Mouse (Mus musculus) stomach, embryonic 15.5 days (tissue): ENCODE measurements around the gene Tomm40. TPM values are rescaled to one million over a fixed set of nuclear protein-coding genes. Genes with fewer than 3 reads are reported as not detected.
A peak's percentile ranks its signal among the peaks of the same experiment; 100 is the strongest.

Experiments
- ATAC-seq: fragments of 200-750 bp; cut with Nextera tagmentation; 2 replicates; pipeline ENCODE4 v1.8.0; 2017; ENCODE audit warnings: low read depth, moderate number of reproducible peaks, moderate TSS enrichment; ENCODE audit not compliant: insufficient read depth, low FRiP score
- H3K27ac ChIP-seq: fragments of 300-500 bp; sonication (generic); 2 replicates; pipeline ENCODE4 v1.5.1; 2015; ENCODE audit warnings: mild to moderate bottlenecking, inconsistent platforms
- H3K27me3 ChIP-seq: fragments of 300-500 bp; sonication (generic); replicated peaks from 2 replicates; pipeline ENCODE4 v1.6.1; 2015; ENCODE audit warnings: inconsistent platforms
- H3K36me3 ChIP-seq: fragments of 300-500 bp; sonication (generic); 2 replicates; pipeline ENCODE4 v1.6.1; 2015; ENCODE audit warnings: inconsistent platforms
- H3K4me1 ChIP-seq: fragments of 300-500 bp; sonication (generic); 2 replicates; pipeline ENCODE4 v1.6.1; 2015; ENCODE audit warnings: inconsistent platforms
- H3K4me2 ChIP-seq: fragments of 300-500 bp; sonication (generic); 2 replicates; pipeline ENCODE4 v1.6.1; 2015; ENCODE audit warnings: mild to moderate bottlenecking, inconsistent platforms
- H3K4me3 ChIP-seq: fragments of 300-500 bp; sonication (generic); replicated peaks from 2 replicates; pipeline ENCODE4 v1.5.1; 2015; ENCODE audit warnings: inconsistent platforms
- H3K9ac ChIP-seq: fragments of 300-500 bp; sonication (generic); 2 replicates; pipeline ENCODE4 v1.6.1; 2015; ENCODE audit warnings: inconsistent platforms
- H3K9me3 ChIP-seq: fragments of 300-500 bp; sonication (generic); 2 replicates; pipeline ENCODE4 v1.6.1; 2016; ENCODE audit warnings: inconsistent platforms
- WGBS: fragments of 180-500 bp; shearing (Covaris S2); methylation state at CpG from one replicate; pipeline ENCODE4 v1.1.7; 2015; 5-methylcytosine and 5-hydroxymethylcytosine counted together
- polyA plus RNA-seq: library from polyadenylated mRNA; unstranded; fragments of >200 nt; fragmentation: Nextera tagmentation; extraction: Ambion mirVana; gene quantifications from 2 replicates; pipeline ENCODE4 v1.2.1, GENCODE M21; 2015

The Tomm40 gene
- 161 and 181 TPM in 2 replicates for polyA plus RNA-seq

DNA sequence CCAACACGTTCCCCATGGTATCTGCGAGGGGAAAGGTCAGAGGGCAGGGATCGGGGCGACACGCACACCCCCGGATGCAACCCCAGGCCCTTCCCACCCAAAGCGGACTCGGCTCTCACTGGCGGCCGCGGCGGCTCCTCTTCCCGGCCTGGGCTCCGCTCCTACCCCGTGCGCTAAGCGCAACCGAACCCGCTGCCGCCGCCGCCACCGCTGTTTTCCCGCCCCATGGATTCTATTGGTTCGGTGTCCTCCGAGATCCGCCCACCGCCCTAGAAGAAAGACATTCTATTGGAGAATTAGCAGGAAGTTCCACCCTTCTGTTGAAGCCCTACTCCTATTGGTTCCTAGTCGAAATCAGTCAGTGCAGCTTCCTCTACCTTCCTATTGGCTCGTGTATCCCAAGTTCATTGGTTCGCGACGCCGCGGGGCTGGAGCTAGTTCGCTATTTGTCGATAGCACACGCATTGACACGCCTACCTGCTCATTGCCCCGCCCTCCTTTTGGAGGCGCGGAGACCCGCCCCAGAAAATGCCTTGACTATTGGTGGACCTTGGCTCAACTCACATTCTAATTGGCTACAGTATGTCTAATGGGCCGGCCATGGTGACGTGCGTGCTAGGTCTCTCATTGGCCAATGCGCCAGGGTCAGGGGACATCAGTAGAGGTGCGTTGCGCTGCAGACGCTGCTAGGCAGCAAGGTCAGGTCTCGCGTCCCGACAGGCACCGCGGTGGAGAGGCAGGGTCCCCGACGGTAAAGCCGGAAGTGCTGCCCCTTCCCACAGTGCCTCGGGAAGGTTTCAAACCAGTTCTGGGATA lies at the start of gene Tomm40:
TSS of gene Tomm40 (minus strand) at position 200 of the 816 bp plus-strand sequence.
- WGBS: under 1% methylated on average over 56 of the region's 59 CpGs
- Histone ChIP-seq H3K4me1 (peaks cover 15% of the 10 kb centered on the region), H3K4me3 (peak within 1 kb of the TSS; percentile 100), H3K36me3 (peaks cover 26% of the 10 kb centered on the region), H3K27ac (peak within 1 kb of the TSS; percentile 85), H3K4me2 (peak within 1 kb of the TSS; percentile 85), H3K9me3 (no peaks in the 10 kb centered on the region), H3K9ac (peak within 1 kb of the TSS; percentile 98), H3K27me3 (no peaks in the 10 kb centered on the region)
- ATAC-seq: peak; percentile 99

DNA sequence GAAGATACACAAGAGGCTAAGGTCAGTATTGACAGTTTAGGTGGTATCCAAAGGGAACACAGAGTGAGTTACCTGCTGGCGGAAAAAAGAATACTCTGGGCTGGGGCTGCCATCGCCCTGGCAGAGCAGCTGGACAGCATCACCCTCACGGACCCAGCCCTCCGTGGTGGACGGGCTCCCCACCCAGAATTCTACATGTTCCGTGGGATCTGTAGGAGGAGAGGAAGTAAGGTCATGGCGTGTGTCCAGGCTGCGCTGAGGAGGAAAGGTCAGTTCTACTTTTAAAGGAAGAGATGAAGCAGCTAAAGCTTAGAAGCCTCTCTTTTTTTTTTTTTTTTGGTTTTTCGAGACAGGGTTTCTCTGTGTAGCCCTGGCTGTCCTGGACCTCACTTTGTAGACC lies 49.3 kb upstream of the Tomm40 start:
- Histone ChIP-seq H3K27ac (no peak overlapping the region), H3K4me2 (no peak overlapping the region), H3K9ac (no peak overlapping the region), H3K36me3 (peaks cover 21% of the 10 kb centered on the region; the same call in 1 of the 2 replicates), H3K4me1 (peaks cover 14% of the 10 kb centered on the region), H3K27me3 (no peaks in the 10 kb centered on the region), H3K9me3 (no peaks in the 10 kb centered on the region), H3K4me3 (no peak overlapping the region)
- WGBS: 80% methylated on average over 9 of the region's 9 CpGs
- ATAC-seq: no peak

DNA sequence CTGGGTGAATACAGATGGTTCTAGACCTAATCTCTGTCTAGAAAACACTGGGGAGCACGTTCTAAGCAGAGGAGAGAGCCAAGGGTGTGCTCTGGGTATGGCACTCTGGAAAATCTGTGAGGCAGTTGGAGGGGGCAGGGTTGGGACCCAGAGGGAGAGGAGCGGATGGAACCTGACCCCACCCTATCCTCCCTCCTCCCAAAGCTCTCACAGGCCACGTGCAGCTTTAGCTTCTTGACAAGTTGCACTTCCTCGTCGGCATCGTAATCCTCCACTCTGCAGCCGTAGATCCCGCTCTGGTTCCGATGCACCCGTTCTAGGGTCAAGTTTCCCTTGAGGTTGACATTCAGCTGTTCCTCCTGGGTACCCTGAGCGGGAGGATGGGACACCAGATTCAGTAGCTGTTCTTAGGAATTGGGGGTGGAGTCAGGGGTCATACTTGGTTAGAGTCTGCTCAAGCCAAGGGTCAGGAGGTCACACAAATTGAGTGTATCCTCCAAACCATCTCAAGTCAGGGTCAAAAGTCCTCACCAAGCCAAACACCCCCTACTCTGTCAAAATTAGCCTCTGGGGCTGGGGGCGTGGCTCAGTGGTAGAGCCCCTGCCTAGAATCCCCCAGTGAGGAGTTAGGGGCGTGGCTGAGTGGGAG lies 48.7 kb upstream of the Tomm40 start:
- Histone ChIP-seq H3K4me2 (no peak overlapping the region), H3K9me3 (no peaks in the 10 kb centered on the region), H3K9ac (no peak overlapping the region), H3K27ac (no peak overlapping the region), H3K4me1 (peaks cover 8% of the 10 kb centered on the region; the same call in 1 of the 2 replicates), H3K4me3 (no peak overlapping the region), H3K27me3 (no peaks in the 10 kb centered on the region), H3K36me3 (peaks cover 21% of the 10 kb centered on the region; the same call in 1 of the 2 replicates)
- no peak for ATAC-seq
- 75% methylated on average over 13 of the region's 13 CpGs for WGBS

DNA sequence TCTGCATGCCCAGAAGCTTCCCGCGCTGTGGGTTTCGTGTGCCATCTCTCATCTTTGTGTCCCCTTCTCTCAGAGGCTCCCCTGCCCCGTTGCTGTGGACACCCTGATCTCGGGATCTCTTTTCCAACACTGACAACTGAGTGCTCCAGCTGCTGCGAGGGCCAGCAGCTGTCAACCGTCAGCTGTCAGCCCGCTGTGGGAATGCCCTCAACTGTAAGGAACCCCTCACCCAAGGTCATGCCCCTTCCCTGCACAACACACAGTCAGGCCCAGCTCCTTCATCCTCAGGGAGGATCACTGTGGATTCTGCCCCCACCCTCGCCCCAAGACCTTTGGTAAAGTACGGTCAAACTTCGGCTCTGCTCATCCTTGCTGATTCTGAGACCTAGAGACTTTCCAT lies 47.0 kb upstream of the Tomm40 start:
- Histone ChIP-seq H3K27me3 (no peaks in the 10 kb centered on the region), H3K27ac (no peak overlapping the region), H3K4me1 (no peaks in the 10 kb centered on the region; the same call in 1 of the 2 replicates), H3K4me3 (no peak overlapping the region), H3K36me3 (peaks cover 21% of the 10 kb centered on the region; the same call in 1 of the 2 replicates), H3K9ac (no peak overlapping the region), H3K4me2 (no peak overlapping the region), H3K9me3 (no peaks in the 10 kb centered on the region)
- WGBS: 48% methylated on average over 11 of the region's 11 CpGs
- no peak for ATAC-seq

DNA sequence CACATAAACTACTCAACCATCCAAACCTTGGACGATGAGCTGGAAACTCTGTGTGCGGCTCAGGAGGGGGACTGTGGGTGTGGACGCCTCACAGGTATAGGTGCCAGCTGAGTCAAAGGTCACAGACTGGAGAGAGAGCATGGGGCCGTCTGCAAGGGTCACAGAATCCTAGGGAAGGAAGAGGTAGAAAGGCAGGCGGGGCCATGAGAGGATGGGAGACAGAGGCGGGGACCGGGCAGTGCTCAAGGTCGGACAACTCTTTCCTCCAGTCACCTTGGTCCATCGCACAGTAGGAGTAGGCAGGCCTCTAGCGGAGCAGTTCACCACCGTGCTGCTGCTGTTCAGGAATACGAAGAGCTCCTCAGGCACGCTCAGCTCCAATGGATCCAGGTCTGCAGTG lies 44.8 kb upstream of the Tomm40 start:
- no peak overlapping the region for H3K27ac ChIP-seq
- H3K9me3 ChIP-seq: no peaks in the 10 kb centered on the region
- H3K4me1 ChIP-seq: peaks cover 9% of the 10 kb centered on the region
- peaks cover 18% of the 10 kb centered on the region; the same call in 1 of the 2 replicates for H3K36me3 ChIP-seq
- no peak overlapping the region for H3K9ac ChIP-seq
- H3K4me3 ChIP-seq: no peak overlapping the region
- WGBS: 85% methylated on average over 13 of the region's 13 CpGs
- no peak for ATAC-seq
- H3K4me2 ChIP-seq: no peak overlapping the region
- no peaks in the 10 kb centered on the region for H3K27me3 ChIP-seq

DNA sequence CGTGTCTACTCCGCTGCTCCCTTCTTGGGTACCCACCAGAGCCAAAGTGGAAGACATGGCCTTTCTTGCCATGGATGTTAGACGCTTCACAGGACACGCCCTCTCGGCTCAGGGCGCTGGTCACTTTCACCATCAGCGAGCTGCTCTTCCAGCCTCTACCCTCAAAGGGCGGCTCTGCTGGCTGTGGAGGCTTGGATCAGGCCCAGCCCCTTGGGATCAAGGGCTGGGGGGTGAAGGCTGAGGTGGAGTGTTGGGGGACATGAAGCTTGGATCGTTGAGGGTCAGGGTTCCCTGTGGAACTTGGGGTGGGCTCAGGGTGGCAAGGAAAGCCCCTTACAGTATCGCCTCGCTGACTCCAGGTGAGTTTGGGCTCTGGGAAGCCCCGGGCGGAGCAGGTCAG lies 43.4 kb upstream of the Tomm40 start:
- H3K9ac ChIP-seq: no peak overlapping the region
- H3K27ac ChIP-seq: no peak overlapping the region
- WGBS: 90% methylated on average over 13 of the region's 13 CpGs
- H3K27me3 ChIP-seq: no peaks in the 10 kb centered on the region
- peaks cover 7% of the 10 kb centered on the region; the same call in 1 of the 2 replicates for H3K36me3 ChIP-seq
- no peak for ATAC-seq
- no peak overlapping the region for H3K4me2 ChIP-seq
- peaks cover 18% of the 10 kb centered on the region for H3K4me1 ChIP-seq
- no peak overlapping the region for H3K4me3 ChIP-seq
- H3K9me3 ChIP-seq: no peaks in the 10 kb centered on the region

DNA sequence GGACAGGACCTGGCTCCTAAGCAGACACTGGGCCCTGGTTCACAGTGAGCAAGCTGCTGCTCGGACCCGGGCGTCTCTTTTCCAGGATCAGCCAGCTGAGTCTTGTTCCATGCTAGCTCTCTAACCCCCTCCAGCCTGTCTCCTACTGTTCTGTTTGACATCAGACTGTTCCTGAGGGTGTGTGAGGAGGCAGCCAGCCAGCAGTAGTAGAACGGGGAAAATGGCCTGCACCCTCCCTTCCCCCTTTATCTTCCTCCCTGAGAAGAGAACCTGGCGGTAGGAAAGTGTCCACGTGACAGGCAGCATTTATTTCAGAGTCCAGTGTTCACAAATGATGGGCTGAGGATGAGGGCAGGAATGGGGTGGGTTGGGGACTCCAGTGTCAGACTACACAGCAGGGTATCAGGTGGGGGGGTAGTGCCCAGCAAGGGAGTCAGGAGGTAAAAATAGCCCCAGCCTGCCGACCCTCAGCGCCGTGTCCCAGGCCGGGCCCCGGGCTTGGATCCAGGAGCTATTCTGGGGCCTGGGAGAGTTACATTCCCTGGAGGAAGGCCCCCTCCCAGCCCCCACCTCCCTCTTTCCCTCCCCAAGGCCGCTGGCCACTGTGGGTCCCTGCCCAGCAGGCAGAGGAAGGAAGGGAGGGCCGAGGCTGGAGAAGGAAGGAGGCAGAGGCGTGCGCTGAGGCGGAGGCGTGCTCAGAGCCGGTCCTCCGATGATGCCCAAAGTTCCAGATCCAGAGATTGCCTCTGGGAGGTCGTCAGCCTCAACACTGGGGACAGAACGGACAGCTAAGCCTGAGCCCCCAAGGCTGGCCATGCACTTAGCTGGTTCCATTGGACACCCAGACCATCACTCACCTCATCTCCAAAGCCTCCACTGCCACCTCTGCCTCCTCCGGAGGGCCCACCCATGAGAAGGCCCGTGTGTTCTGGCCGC lies 40.9 kb upstream of the Tomm40 start:
- Histone ChIP-seq H3K4me3 (no peak overlapping the region), H3K9ac (no peak overlapping the region), H3K4me1 (peaks cover 21% of the 10 kb centered on the region), H3K27me3 (no peaks in the 10 kb centered on the region), H3K27ac (peak overlapping the region; percentile 82), H3K9me3 (no peaks in the 10 kb centered on the region), H3K36me3 (peaks cover 6% of the 10 kb centered on the region; the same call in 1 of the 2 replicates), H3K4me2 (peak overlapping the region; percentile 8; the same call in 1 of the 2 replicates)
- peak; percentile 68 for ATAC-seq
- 54% methylated on average over 22 of the region's 24 CpGs for WGBS

DNA sequence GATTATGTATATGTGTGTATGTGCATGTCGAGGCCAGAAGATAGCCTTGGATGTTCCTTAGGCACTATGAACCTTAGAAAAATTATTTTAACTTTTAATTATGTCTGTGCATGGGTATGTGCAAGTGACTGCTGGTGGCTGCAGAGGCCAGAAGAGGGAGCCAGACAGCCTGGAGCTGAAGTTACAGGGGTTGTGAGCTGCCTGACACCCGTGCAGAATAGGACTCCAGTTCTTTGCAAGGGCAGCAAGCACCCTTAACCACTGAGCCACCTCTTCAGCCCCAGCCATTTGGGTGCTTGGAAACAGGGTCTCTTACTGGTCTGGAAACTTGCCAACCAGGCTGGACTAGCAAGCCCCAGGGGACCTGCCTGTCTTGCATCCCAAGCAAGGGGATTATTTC lies 39.8 kb upstream of the Tomm40 start:
- H3K4me2 ChIP-seq: no peak overlapping the region
- no peaks in the 10 kb centered on the region for H3K9me3 ChIP-seq
- H3K4me1 ChIP-seq: peaks cover 30% of the 10 kb centered on the region
- H3K4me3 ChIP-seq: no peak overlapping the region
- H3K27ac ChIP-seq: peak overlapping the region; percentile 82
- H3K36me3 ChIP-seq: peaks cover 3% of the 10 kb centered on the region; the same call in 1 of the 2 replicates
- H3K9ac ChIP-seq: no peak overlapping the region
- WGBS: 78% methylated on average over 2 of the region's 2 CpGs
- ATAC-seq: no peak
- no peaks in the 10 kb centered on the region for H3K27me3 ChIP-seq

DNA sequence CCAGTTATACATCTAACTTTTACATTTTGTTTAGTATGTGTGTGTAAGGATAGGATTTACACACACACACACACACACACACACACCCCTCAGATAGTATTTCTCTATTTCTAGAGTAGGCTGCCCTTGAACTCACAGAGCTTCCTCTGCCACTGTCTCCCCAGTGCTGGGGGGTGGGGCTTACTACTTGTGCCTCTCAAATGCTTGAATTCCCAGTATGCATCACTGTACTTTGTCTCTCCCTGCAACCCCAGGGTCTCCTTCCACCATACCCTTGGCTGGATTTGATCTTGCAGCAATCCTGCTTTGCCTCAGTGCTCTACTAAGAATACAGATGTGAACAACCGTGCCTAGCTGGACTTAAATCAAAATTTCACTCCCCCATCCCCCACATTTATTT lies 38.8 kb upstream of the Tomm40 start:
- H3K4me1 ChIP-seq: peaks cover 32% of the 10 kb centered on the region
- H3K27ac ChIP-seq: peak overlapping the region; percentile 46; the same call in 1 of the 2 replicates
- no peaks in the 10 kb centered on the region for H3K36me3 ChIP-seq
- H3K4me2 ChIP-seq: no peak overlapping the region
- H3K4me3 ChIP-seq: no peak overlapping the region
- WGBS: 68% methylated on average over 1 of the region's 1 CpGs
- ATAC-seq: no peak
- H3K9me3 ChIP-seq: no peaks in the 10 kb centered on the region
- no peak overlapping the region for H3K9ac ChIP-seq
- H3K27me3 ChIP-seq: no peaks in the 10 kb centered on the region

DNA sequence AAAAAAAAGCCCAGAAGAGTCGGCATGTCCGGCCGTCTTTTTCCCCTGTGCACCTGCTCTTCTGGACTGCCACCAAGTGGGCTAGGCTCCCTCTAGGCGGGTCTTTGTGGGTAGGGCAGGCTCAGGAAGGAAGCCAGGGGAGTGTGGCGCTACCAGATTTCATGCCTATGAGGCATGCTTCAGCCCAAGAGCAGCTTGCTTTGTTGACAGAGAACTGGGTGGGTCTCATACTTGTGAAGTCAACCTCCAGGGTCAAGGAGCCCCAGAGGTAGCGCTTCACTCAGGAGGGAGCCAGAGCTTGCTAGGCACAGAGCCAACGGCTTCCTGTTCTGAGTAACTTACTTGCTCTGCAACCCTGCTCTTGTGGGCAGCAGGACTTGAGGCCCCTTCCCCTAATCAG lies 38.3 kb upstream of the Tomm40 start:
- 50% methylated on average over 7 of the region's 7 CpGs for WGBS
- H3K4me3 ChIP-seq: no peak overlapping the region

DNA sequence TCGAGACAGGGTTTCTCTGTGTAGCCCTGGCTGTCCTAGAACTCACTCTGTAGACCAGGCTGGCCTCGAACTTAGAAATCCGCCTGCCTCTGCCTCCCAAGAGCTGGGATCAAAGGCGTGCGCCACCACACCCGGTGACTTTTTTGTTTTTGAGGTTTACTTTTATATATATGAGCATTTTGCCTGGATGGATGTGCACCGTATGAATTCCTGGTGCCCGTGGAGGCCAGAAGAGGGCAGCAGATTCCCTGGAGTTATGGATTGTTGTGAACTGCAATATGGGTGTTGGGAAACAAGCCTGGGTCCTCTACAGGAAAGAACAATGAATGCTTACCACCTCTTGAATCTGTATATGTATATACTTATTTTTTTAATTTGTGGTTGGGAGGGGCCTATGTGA lies 37.4 kb upstream of the Tomm40 start:
- no peak for ATAC-seq
- Histone ChIP-seq H3K27ac (no peak overlapping the region), H3K4me1 (peaks cover 42% of the 10 kb centered on the region), H3K9ac (no peak overlapping the region), H3K4me2 (no peak overlapping the region), H3K36me3 (no peaks in the 10 kb centered on the region), H3K4me3 (no peak overlapping the region), H3K27me3 (no peaks in the 10 kb centered on the region), H3K9me3 (no peaks in the 10 kb centered on the region)
- 71% methylated on average over 8 of the region's 8 CpGs for WGBS

More for the DNA sequence above, 38.3 kb upstream of the Tomm40 start:
- ATAC-seq: no peak; the same call in 1 of the 2 replicates
- no peaks in the 10 kb centered on the region for H3K36me3 ChIP-seq
- H3K9me3 ChIP-seq: no peaks in the 10 kb centered on the region
- no peak overlapping the region for H3K9ac ChIP-seq
- H3K4me1 ChIP-seq: peaks cover 33% of the 10 kb centered on the region
- H3K27me3 ChIP-seq: no peaks in the 10 kb centered on the region
- no peak overlapping the region for H3K4me2 ChIP-seq
- H3K27ac ChIP-seq: peak overlapping the region; percentile 46; the same call in 1 of the 2 replicates
